Mouse (Mus musculus): ENCODE data around the gene Il9. TPM values are rescaled to one million over a fixed set of nuclear protein-coding genes. Genes with fewer than 3 reads are reported as not detected.

Gene Il9
- polyA plus RNA-seq, 1 experiment = not detected

GRCm38 (mm10) chr13:56476790-56477189, 5.3 kb downstream of the Il9 start:
- no peaks in the 10 kb centered on the region for H3K4me1 ChIP-seq (ENCODE audit: control insufficient read depth, insufficient read depth, low read length)
- 44% methylated on average over 5 of the region's 5 CpGs for WGBS
- TF ChIP-seq CTCF (IDR thresholded peaks at IDR 0.05; ENCODE audit: insufficient read depth, low read length) = no peak
- TF ChIP-seq POLR2A (IDR thresholded peaks at IDR 0.05; ENCODE audit: borderline replicate concordance, extremely low read depth, low read depth, low read length) = no peak
- H3K4me3 ChIP-seq (replicated peaks; ENCODE audit: extremely low read depth, low read depth, low read length) = no peak overlapping the region
- no peak for DNase-seq

DNA sequence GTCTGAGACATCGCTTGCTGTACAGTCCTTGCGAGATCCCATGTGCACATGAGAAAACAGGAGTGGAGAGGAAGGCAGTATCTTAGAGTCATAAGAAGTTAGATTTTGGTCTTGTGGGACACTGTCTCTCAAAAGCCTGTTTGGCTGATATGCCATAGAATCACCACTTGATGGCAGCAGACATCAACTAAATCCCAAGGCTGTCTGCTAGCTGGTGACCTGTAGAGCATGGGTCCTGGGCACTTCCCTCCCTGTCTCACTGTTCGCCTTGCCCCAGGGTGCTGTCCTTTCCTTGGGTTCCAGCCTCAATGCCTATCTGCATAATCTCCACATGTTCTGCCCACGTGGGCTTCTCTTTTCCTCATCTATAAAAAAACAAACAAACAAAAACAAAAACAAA, 6.7 kb downstream of the Il9 start:
- peak; percentile 15 for DNase-seq
- Histone ChIP-seq H3K4me1 (ENCODE audit: control insufficient read depth, insufficient read depth, low read length) (no peaks in the 10 kb centered on the region), H3K4me3 (replicated peaks; ENCODE audit: extremely low read depth, low read depth, low read length) (no peak overlapping the region)
- TF ChIP-seq POLR2A (IDR thresholded peaks at IDR 0.05; ENCODE audit: borderline replicate concordance, extremely low read depth, low read depth, low read length) (no peak), CTCF (IDR thresholded peaks at IDR 0.05; ENCODE audit: insufficient read depth, low read length) (peak; percentile 84)
- 27% methylated on average over 4 of the region's 4 CpGs for WGBS

- no peak for DNase-seq
- H3K4me1 ChIP-seq (ENCODE audit: control insufficient read depth, insufficient read depth, low read length) = no peaks in the 10 kb centered on the region
- no peak overlapping the region for H3K4me3 ChIP-seq (replicated peaks; ENCODE audit: extremely low read depth, low read depth, low read length)
- no peak for TF ChIP-seq POLR2A (IDR thresholded peaks at IDR 0.05; ENCODE audit: borderline replicate concordance, extremely low read depth, low read depth, low read length)
- no peak for TF ChIP-seq CTCF (IDR thresholded peaks at IDR 0.05; ENCODE audit: insufficient read depth, low read length)
- 84% methylated on average over 9 of the region's 9 CpGs for WGBS
Measured at GRCm38 (mm10) chr13:56472661-56473060, 9.4 kb downstream of the Il9 start.

DNA sequence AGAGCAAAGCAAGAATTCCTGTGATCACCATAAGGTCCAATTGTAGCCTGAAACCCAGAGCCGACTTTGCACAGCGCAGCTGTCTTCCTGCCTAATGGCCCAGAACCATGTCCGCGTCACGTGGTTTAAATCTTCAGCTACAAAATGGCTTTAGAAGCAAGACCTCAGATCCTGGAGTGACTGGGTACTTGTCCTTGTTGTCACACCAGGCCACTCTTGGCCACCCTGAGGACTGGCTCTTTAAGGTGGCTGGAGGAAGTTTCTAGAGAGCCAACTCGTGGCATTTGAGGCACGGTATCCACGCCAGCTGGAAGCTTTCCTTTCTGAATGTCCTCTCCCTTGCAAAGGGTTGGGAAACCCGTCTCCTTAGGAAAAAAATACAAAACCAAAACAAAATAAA, 10.1 kb downstream of the Il9 start:
- TF ChIP-seq CTCF (IDR thresholded peaks at IDR 0.05; ENCODE audit: insufficient read depth, low read length) (no peak), POLR2A (IDR thresholded peaks at IDR 0.05; ENCODE audit: borderline replicate concordance, extremely low read depth, low read depth, low read length) (no peak)
- WGBS = 43% methylated on average over 9 of the region's 9 CpGs
- DNase-seq = peak; percentile 14

GRCm38 (mm10) chr13:56471211-56471610, 10.8 kb downstream of the Il9 start:
- 78% methylated on average over 6 of the region's 6 CpGs for WGBS
- DNase-seq = no peak
- TF ChIP-seq POLR2A (IDR thresholded peaks at IDR 0.05; ENCODE audit: borderline replicate concordance, extremely low read depth, low read depth, low read length) (no peak), CTCF (IDR thresholded peaks at IDR 0.05; ENCODE audit: insufficient read depth, low read length) (no peak)

More for the DNA sequence above, 10.1 kb downstream of the Il9 start:
- Histone ChIP-seq H3K4me1 (ENCODE audit: control insufficient read depth, insufficient read depth, low read length) (no peaks in the 10 kb centered on the region), H3K4me3 (replicated peaks; ENCODE audit: extremely low read depth, low read depth, low read length) (no peak overlapping the region)

GRCm38 (mm10) chr13:56468536-56468935, 13.5 kb downstream of the Il9 start:
- Histone ChIP-seq H3K4me3 (replicated peaks; ENCODE audit: extremely low read depth, low read depth, low read length) (no peak overlapping the region), H3K4me1 (ENCODE audit: control insufficient read depth, insufficient read depth, low read length) (no peaks in the 10 kb centered on the region)
- TF ChIP-seq POLR2A (IDR thresholded peaks at IDR 0.05; ENCODE audit: borderline replicate concordance, extremely low read depth, low read depth, low read length) (no peak), CTCF (IDR thresholded peaks at IDR 0.05; ENCODE audit: insufficient read depth, low read length) (no peak)
- no peak for DNase-seq
- WGBS = 85% methylated on average over 4 of the region's 4 CpGs

More at GRCm38 (mm10) chr13:56471211-56471610, 10.8 kb downstream of the Il9 start:
- H3K4me3 ChIP-seq (replicated peaks; ENCODE audit: extremely low read depth, low read depth, low read length) = no peak overlapping the region
- H3K4me1 ChIP-seq (ENCODE audit: control insufficient read depth, insufficient read depth, low read length) = no peaks in the 10 kb centered on the region

- 95% methylated on average over 7 of the region's 7 CpGs for WGBS
- no peak for TF ChIP-seq POLR2A (IDR thresholded peaks at IDR 0.05; ENCODE audit: borderline replicate concordance, extremely low read depth, low read depth, low read length)
- no peak for DNase-seq
Measured at GRCm38 (mm10) chr13:56467786-56468185, 14.3 kb downstream of the Il9 start.

DNA sequence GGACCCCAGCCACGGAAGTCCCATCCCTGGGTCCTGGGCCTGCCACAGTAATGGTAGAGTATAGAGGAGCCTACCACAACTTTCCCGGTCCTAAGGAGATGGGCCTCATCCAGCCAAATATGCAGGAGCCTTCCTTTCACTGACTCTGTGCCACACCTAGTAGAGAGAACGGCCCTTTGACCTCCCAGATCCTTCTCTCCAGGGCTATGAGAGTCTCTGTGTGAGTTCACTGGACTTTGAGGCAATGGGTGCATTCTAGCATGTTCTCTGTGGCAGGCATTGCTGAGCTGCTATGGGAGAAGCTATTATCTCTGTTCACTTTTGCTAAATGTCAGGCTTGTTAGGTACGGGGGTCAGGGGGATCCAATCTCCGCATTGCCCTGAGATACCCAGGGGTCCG, 18.3 kb downstream of the Il9 start:
- DNase-seq = no peak
- 78% methylated on average over 6 of the region's 6 CpGs for WGBS
- no peaks in the 10 kb centered on the region for H3K4me1 ChIP-seq (ENCODE audit: control insufficient read depth, insufficient read depth, low read length)
- no peak overlapping the region for H3K4me3 ChIP-seq (replicated peaks; ENCODE audit: extremely low read depth, low read depth, low read length)
- TF ChIP-seq CTCF (IDR thresholded peaks at IDR 0.05; ENCODE audit: insufficient read depth, low read length) (no peak), POLR2A (IDR thresholded peaks at IDR 0.05; ENCODE audit: borderline replicate concordance, extremely low read depth, low read depth, low read length) (no peak)

More at GRCm38 (mm10) chr13:56467786-56468185, 14.3 kb downstream of the Il9 start:
- no peaks in the 10 kb centered on the region for H3K4me1 ChIP-seq (ENCODE audit: control insufficient read depth, insufficient read depth, low read length)
- no peak overlapping the region for H3K4me3 ChIP-seq (replicated peaks; ENCODE audit: extremely low read depth, low read depth, low read length)

- 78% methylated on average over 7 of the region's 7 CpGs for WGBS
- no peak overlapping the region for H3K4me3 ChIP-seq (replicated peaks; ENCODE audit: extremely low read depth, low read depth, low read length)
- no peaks in the 10 kb centered on the region for H3K4me1 ChIP-seq (ENCODE audit: control insufficient read depth, insufficient read depth, low read length)
- TF ChIP-seq POLR2A (IDR thresholded peaks at IDR 0.05; ENCODE audit: borderline replicate concordance, extremely low read depth, low read depth, low read length) (no peak), CTCF (IDR thresholded peaks at IDR 0.05; ENCODE audit: insufficient read depth, low read length) (no peak)
- DNase-seq = no peak
Measured at GRCm38 (mm10) chr13:56463261-56463660, 18.8 kb downstream of the Il9 start.

DNA sequence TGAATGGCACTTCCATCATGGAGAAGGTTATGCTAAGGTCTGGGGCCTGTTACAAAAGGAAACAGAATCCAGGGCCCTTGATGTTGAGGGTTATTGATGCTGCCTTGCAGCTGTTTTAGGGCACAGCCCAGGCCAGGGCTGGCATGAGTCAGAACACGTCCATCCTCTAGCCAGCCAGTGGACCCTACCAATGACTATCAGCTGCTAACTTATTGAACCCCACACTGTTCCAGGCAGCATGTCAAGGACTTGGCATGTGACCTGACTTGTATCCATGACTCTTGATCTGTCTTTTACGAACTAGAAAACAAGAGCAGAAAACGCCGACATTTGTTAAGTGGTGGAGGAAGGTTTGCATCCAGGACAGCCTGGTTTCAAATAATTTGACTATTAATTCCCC, 19.3 kb downstream of the Il9 start:
- H3K4me1 ChIP-seq (ENCODE audit: control insufficient read depth, insufficient read depth, low read length) = no peaks in the 10 kb centered on the region
- no peak overlapping the region for H3K4me3 ChIP-seq (replicated peaks; ENCODE audit: extremely low read depth, low read depth, low read length)
- DNase-seq = no peak
- no peak for TF ChIP-seq POLR2A (IDR thresholded peaks at IDR 0.05; ENCODE audit: borderline replicate concordance, extremely low read depth, low read depth, low read length)
- no peak for TF ChIP-seq CTCF (IDR thresholded peaks at IDR 0.05; ENCODE audit: insufficient read depth, low read length)
- 83% methylated on average over 4 of the region's 4 CpGs for WGBS

All from lung, adult 2 months (tissue).